25 mouse cellular contexts compared by ENCODE assay signal in the genomic region with DNA sequence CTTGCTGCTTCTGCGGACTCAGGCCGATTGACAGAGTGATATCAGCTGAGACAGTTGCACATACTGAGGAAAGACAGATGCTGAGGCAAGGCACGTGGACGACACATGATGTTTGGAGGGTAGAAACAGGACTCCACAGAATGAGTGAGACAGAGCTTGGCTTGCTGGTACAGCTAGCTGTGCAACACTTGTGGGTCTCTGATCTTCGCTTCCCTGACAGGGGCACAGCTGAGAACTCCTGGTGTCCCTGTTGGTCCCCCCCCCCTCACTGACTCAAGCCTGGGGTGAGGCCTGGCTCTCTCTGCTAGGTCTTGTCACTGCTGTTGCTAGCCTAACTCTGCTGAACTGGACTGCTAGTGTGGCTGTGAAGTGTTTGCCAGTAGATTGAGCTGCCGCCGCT.
"Had no signal": no experiment of that assay in that cellular context is flagged by ENCODE, and none has a peak within 500 bp of the region (broad histone marks: within the 10 kb centered on the region; RNA-seq: fewer than 3 reads in every experiment).

No protein-coding gene starts in this region.

- DNase-seq: gastrocnemius, postnatal 14 days; gastrocnemius, postnatal 36 days; heart, adult 18-20 months; heart, postnatal 10 days; heart, postnatal 36 days; kidney, adult 11 months; kidney, adult 2 months; kidney, adult 9 months; kidney, postnatal 14 days; kidney, postnatal 36 days; layer of hippocampus, adult 9-11 months; layer of hippocampus, postnatal 36 days; left cerebral cortex, postnatal 4 days had no signal

- H3K9me3 ChIP-seq: heart, embryonic 10.5 days; heart, embryonic 12.5 days; hindbrain, embryonic 13.5 days; hindbrain, embryonic 15.5 days; kidney, embryonic 15.5 days; limb, embryonic 13.5 days; limb, embryonic 15.5 days; liver, embryonic 12.5 days had no signal

- H3K4me1 ChIP-seq: liver, embryonic 12.5 days had no signal

- H3K4me2 ChIP-seq: heart, embryonic 12.5 days; hindbrain, embryonic 13.5 days; hindbrain, embryonic 15.5 days; kidney, embryonic 15.5 days; limb, embryonic 13.5 days; limb, embryonic 15.5 days; liver, embryonic 12.5 days had no signal

- H3K4me3 ChIP-seq: heart, embryonic 10.5 days; heart, embryonic 12.5 days; hindbrain, embryonic 13.5 days; hindbrain, embryonic 15.5 days; kidney, embryonic 15.5 days; limb, embryonic 13.5 days; limb, embryonic 15.5 days; liver, embryonic 12.5 days had no signal

- ATAC-seq: hindbrain, postnatal 0 days; intestine, embryonic 16.5 days; liver, embryonic 12.5 days had no signal

- H3K9ac ChIP-seq: heart, embryonic 12.5 days; hindbrain, embryonic 13.5 days; hindbrain, embryonic 15.5 days; kidney, embryonic 15.5 days; limb, embryonic 13.5 days; limb, embryonic 15.5 days; liver, embryonic 12.5 days; liver, embryonic 14.5 days had no signal

- H3K27ac ChIP-seq: heart, embryonic 10.5 days; hindbrain, embryonic 13.5 days; hindbrain, embryonic 15.5 days; hindbrain, postnatal 0 days; kidney, embryonic 15.5 days; kidney, postnatal 0 days; limb, embryonic 13.5 days; limb, embryonic 15.5 days; liver, embryonic 12.5 days; liver, embryonic 14.5 days had no signal

- H3K27me3 ChIP-seq: heart, embryonic 12.5 days; hindbrain, embryonic 13.5 days; hindbrain, embryonic 15.5 days; kidney, embryonic 15.5 days; limb, embryonic 13.5 days; limb, embryonic 15.5 days; liver, embryonic 12.5 days had no signal

- H3K36me3 ChIP-seq: heart, embryonic 12.5 days; kidney, embryonic 15.5 days; limb, embryonic 15.5 days; liver, embryonic 12.5 days had no signal
